Mouse (Mus musculus) MEL (cell line): ENCODE measurements around the gene Gm10428. TPM values are rescaled to one million over a fixed set of nuclear protein-coding genes. Genes with fewer than 3 reads are reported as not detected.

Experiments used
- DNase-seq: peaks from one replicate; pipeline ENCODE4 v3.0.0; 2011; ENCODE audit warnings: low read depth, low spot score
- H3K27ac ChIP-seq: 2 replicates; pipeline ENCODE4 v1.5.1; 2012; ENCODE audit warnings: low read depth, mild to moderate bottlenecking, control low read depth, low read length, moderate library complexity; ENCODE audit not compliant: control insufficient read depth
- H3K27me3 ChIP-seq, 2 experiments: fragments of 150-350 bp in 1 of 2; sonication (generic) in 1 of 2; 2 replicates each; pipeline ENCODE4 v1.6.1; 2012; ENCODE audit warnings: low read length in 2 of 2, mild to moderate bottlenecking in 2 of 2, improper control_type of control experiment in 1 of 2, moderate library complexity in 1 of 2; ENCODE audit not compliant: insufficient read depth in 2 of 2, control insufficient read depth in 1 of 2
- H3K36me3 ChIP-seq, 2 experiments: 2 replicates each; pipeline ENCODE4 v1.6.1; 2012 to 2014; ENCODE audit warnings: low read length in 2 of 2, improper control_type of control experiment in 1 of 2, inconsistent platforms in 1 of 2, mild to moderate bottlenecking in 1 of 2; ENCODE audit not compliant: insufficient read depth in 2 of 2, control insufficient read depth in 1 of 2
- H3K4me1 ChIP-seq, 2 experiments: fragments of 150-350 bp in 1 of 2; sonication (generic) in 1 of 2; 2 replicates each; pipeline ENCODE4 v1.6.1; 2012; ENCODE audit warnings: low read length in 2 of 2, improper control_type of control experiment in 1 of 2, mild to moderate bottlenecking in 1 of 2; ENCODE audit not compliant: insufficient read depth in 2 of 2, control insufficient read depth in 1 of 2
- H3K4me3 ChIP-seq, 2 experiments: fragments of 150-350 bp in 1 of 2; sonication (generic) in 1 of 2; 2 replicates each; pipeline ENCODE4 v1.5.1; 2012; ENCODE audit warnings: low read depth in 2 of 2, low read length in 2 of 2, mild to moderate bottlenecking in 2 of 2, moderate library complexity in 2 of 2, control low read depth in 1 of 2, improper control_type of control experiment in 1 of 2; ENCODE audit not compliant: control insufficient read depth in 1 of 2, insufficient read depth in 1 of 2
- H3K79me2 ChIP-seq: 2 replicates; pipeline ENCODE4 v1.6.1; 2012; ENCODE audit warnings: mild to moderate bottlenecking, low read length, moderate library complexity; ENCODE audit not compliant: control insufficient read depth, poor library complexity, insufficient read depth
- H3K9ac ChIP-seq: 2 replicates; pipeline ENCODE4 v1.6.1; 2012; ENCODE audit warnings: low read depth, mild to moderate bottlenecking, control low read depth, low read length, moderate library complexity; ENCODE audit not compliant: control insufficient read depth, poor library complexity, severe bottlenecking
- H3K9me3 ChIP-seq: fragments of 150-350 bp; sonication (generic); replicated peaks from 2 replicates; pipeline ENCODE4 v1.6.1; 2012; ENCODE audit warnings: mild to moderate bottlenecking, low read length, improper control_type of control experiment, moderate library complexity; ENCODE audit not compliant: insufficient read depth
- CHD1 ChIP-seq: IDR thresholded peaks from 2 replicates; pipeline ENCODE4 v1.6.1; 2012; ENCODE audit warnings: low read depth, mild to moderate bottlenecking, inconsistent platforms, low read length, improper control_type of control experiment
- CHD2 ChIP-seq: IDR thresholded peaks from 2 replicates; pipeline ENCODE4 v1.6.1; 2011; ENCODE audit warnings: low read length, improper control_type of control experiment
- CTCF ChIP-seq, 3 experiments: IDR thresholded peaks in 2 of 3; conservative IDR thresholded peaks in 1 of 3; 2 replicates each; pipeline ENCODE4 v1.5.1; 2011 to 2012; ENCODE audit warnings: low read length in 3 of 3, low read depth in 2 of 3, mild to moderate bottlenecking in 2 of 3, improper control_type of control experiment in 1 of 3, inconsistent platforms in 1 of 3, mixed read lengths in 1 of 3, moderate library complexity in 1 of 3; ENCODE audit not compliant: control insufficient read depth in 1 of 3, insufficient read depth in 1 of 3, poor library complexity in 1 of 3, severe bottlenecking in 1 of 3
- ELF1 ChIP-seq: IDR thresholded peaks from 2 replicates; pipeline ENCODE4 v1.6.1; 2014; ENCODE audit warnings: low read depth, mild to moderate bottlenecking, inconsistent platforms, low read length, improper control_type of control experiment, moderate library complexity
- EP300 ChIP-seq, 2 experiments: IDR thresholded peaks; 2 replicates each; pipeline ENCODE4 v1.6.1; 2011; ENCODE audit warnings: improper control_type of control experiment in 2 of 2, low read length in 2 of 2, low read depth in 1 of 2, mild to moderate bottlenecking in 1 of 2
- GABPA ChIP-seq: IDR thresholded peaks from 2 replicates; pipeline ENCODE4 v1.6.1; 2012; ENCODE audit warnings: low read depth, mild to moderate bottlenecking, inconsistent platforms, low read length, improper control_type of control experiment, moderate library complexity
- HCFC1 ChIP-seq: IDR thresholded peaks from 2 replicates; pipeline ENCODE4 v1.6.1; 2012; ENCODE audit warnings: low read depth, mild to moderate bottlenecking, inconsistent platforms, low read length, improper control_type of control experiment, moderate library complexity
- KAT2A ChIP-seq: conservative IDR thresholded peaks from 2 replicates; pipeline ENCODE4 v1.6.1; 2012; ENCODE audit warnings: low read depth, low read length, improper control_type of control experiment, inconsistent platforms
- MXI1 ChIP-seq: IDR thresholded peaks from 2 replicates; pipeline ENCODE4 v1.6.1; 2011; ENCODE audit warnings: mild to moderate bottlenecking, low read depth, low read length, improper control_type of control experiment
- MYB ChIP-seq: IDR thresholded peaks from 2 replicates; pipeline ENCODE4 v1.6.1; 2011; ENCODE audit warnings: mild to moderate bottlenecking, low read depth, low read length, improper control_type of control experiment
- MYC ChIP-seq: IDR thresholded peaks from 2 replicates; pipeline ENCODE4 v1.6.1; 2011; ENCODE audit warnings: low read depth, mild to moderate bottlenecking, low read length, improper control_type of control experiment, moderate library complexity
- NELFE ChIP-seq: IDR thresholded peaks from 2 replicates; pipeline ENCODE4 v1.6.1; 2011; ENCODE audit warnings: low read depth, low read length, improper control_type of control experiment
- POLR2A ChIP-seq, 2 experiments: IDR thresholded peaks; 2 replicates each; pipeline ENCODE4 v1.6.1; 2011 to 2012; ENCODE audit warnings: low read length in 2 of 2, mild to moderate bottlenecking in 2 of 2, control low read depth in 1 of 2, improper control_type of control experiment in 1 of 2, low read depth in 1 of 2, moderate library complexity in 1 of 2; ENCODE audit not compliant: control insufficient read depth in 1 of 2, insufficient read depth in 1 of 2, poor library complexity in 1 of 2
- POLR2AphosphoS2 ChIP-seq: IDR thresholded peaks from 2 replicates; pipeline ENCODE4 v1.6.1; 2011; ENCODE audit warnings: low read length, improper control_type of control experiment
- POLR2AphosphoS5 ChIP-seq: IDR thresholded peaks from 2 replicates; pipeline ENCODE4 v1.6.1; 2012; ENCODE audit warnings: low read depth, borderline replicate concordance, mild to moderate bottlenecking, inconsistent platforms, low read length, moderate library complexity, mixed read lengths
- RAD21 ChIP-seq: IDR thresholded peaks from 2 replicates; pipeline ENCODE4 v1.6.1; 2011; ENCODE audit warnings: mild to moderate bottlenecking, low read depth, low read length, improper control_type of control experiment
- SMC3 ChIP-seq: IDR thresholded peaks from 2 replicates; pipeline ENCODE4 v1.6.1; 2011; ENCODE audit warnings: low read depth, low read length, improper control_type of control experiment
- TAL1 ChIP-seq: IDR thresholded peaks from 2 replicates; pipeline ENCODE4 v1.6.1; 2012; ENCODE audit warnings: mild to moderate bottlenecking, inconsistent platforms, low read length, moderate library complexity, mixed read lengths
- TBP ChIP-seq: IDR thresholded peaks from 2 replicates; pipeline ENCODE4 v1.8.0; 2011; ENCODE audit warnings: low read depth, low read length, improper control_type of control experiment
- USF1 ChIP-seq: IDR thresholded peaks from 2 replicates; pipeline ENCODE4 v1.6.1; 2014; ENCODE audit warnings: low read depth, mild to moderate bottlenecking, inconsistent platforms, low read length, improper control_type of control experiment, moderate library complexity
- ZNF384 ChIP-seq: IDR thresholded peaks from 2 replicates; pipeline ENCODE4 v1.6.1; 2012; ENCODE audit warnings: low read depth, mild to moderate bottlenecking, inconsistent platforms, low read length, improper control_type of control experiment
- polyA plus RNA-seq, 2 experiments: library from polyadenylated mRNA; stranded (reverse) in 1 of 2; unstranded in 1 of 2; fragments of >175 nt in 1 of 2; fragments of >200 nt in 1 of 2; gene quantifications; 2 replicates each; pipeline versions ENCODE4 v1.2.1 to v1.2.4; 2012; ENCODE audit warnings: low replicate concordance in 2 of 2, low read depth in 1 of 2; ENCODE audit not compliant: insufficient read length in 2 of 2, insufficient read depth in 1 of 2, missing spikeins in 1 of 2
- total RNA-seq: library from RNA; depleted of rRNA; stranded (reverse); fragments of 300-350 nt; gene quantifications from 2 replicates; pipeline ENCODE4 v1.2.3, GENCODE M21; 2012

Gm10428 gene
- total and polyA plus RNA-seq, 3 experiments = not detected

DNA sequence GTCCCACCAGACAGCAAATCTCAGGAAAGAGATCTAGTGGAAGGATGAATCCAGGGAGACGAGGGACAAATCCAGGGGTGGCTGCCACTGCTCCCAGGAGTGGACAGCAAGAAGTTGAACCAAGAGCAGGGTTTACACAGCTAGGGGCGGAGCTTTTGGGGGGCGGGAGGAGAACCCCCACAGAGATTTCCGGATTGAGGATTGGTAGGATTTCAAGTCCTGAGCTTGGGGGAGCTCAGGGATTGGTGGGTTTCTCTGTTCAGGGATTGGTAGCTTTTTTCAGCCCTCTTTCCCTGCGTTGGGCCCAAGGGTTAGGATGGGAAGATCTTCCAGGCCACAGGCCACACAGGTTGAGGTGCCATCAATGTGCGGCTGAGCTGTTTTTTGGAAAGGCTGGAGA lies 5.0 kb downstream of the Gm10428 start (continued):
- no peak for TF ChIP-seq POLR2AphosphoS2
- TF ChIP-seq CHD1 = no peak

DNA sequence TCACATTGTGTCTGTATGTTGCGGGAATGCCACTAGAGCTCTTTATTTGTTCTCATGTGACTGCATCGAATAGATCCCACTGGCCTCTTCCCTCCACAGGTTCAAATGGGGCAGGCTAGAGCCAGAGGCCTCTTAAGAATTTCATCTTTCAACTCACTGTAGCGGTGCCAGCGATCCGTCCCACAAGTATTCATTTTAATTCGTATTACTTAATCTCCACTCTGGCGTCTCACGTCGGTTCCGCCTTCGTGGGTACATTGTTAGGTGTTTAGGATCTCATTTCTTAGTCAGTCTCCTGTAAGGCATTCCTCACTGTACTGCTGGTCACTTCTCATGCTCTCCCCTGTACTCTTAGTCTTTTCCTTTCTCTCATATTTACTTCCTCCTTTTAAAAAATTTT lies 5.6 kb downstream of the Gm10428 start:
- H3K79me2 ChIP-seq = no peaks in the 10 kb centered on the region
- TF ChIP-seq KAT2A = no peak
- no peak for TF ChIP-seq POLR2AphosphoS2
- no peak for TF ChIP-seq CHD1
- H3K9ac ChIP-seq = no peak overlapping the region
- no peaks in the 10 kb centered on the region for H3K36me3 ChIP-seq
- DNase-seq = no peak
- H3K27me3 ChIP-seq = no peaks in the 10 kb centered on the region
- H3K27ac ChIP-seq = no peak overlapping the region
- H3K9me3 ChIP-seq = no peaks in the 10 kb centered on the region
- H3K4me3 ChIP-seq = no peak overlapping the region
- no peaks in the 10 kb centered on the region for H3K4me1 ChIP-seq

DNA sequence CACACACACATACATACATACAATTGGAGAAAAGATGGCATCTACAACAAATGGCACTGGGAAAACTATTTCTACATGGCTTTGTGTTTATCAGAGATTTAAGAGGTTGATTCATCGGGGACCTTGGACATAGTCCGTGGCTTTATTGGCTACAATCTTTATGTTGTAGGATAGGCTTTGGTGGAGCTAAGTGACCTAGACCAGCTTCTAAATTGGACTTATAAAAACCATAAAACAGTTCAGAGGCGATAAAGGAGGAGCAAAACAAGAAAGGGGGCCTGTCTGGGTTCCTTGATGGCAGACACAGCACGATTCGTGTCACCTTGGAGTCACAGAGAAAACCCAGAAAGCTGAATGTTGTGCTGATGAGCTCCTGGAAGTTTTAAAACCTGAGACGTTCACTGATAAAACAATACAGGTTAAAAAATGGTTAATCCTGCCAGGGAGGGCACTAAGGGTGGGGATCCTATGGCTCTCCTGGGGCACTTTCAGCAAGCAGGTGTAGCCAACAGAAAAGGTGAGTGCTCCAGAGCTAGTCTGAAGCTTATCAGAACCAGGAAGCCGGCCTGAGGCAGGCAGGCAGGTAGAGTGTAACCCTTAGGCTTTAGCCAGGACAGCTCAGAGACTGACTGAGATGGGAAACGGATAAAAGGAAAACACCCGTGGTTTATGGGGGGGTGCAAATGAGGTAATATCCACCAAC lies 8.0 kb downstream of the Gm10428 start:
- Histone ChIP-seq H3K4me1 (no peaks in the 10 kb centered on the region), H3K27me3 (0 out of 4 replicates have a peak, but pooled peaks cover 0 to 1% of the 10 kb centered on the region in 2 experiments), H3K9me3 (no peaks in the 10 kb centered on the region), H3K4me3 (no peak overlapping the region), H3K36me3 (no peaks in the 10 kb centered on the region), H3K79me2 (no peaks in the 10 kb centered on the region), H3K27ac (no peak overlapping the region), H3K9ac (no peak overlapping the region)
- TF ChIP-seq EP300 (IDR thresholded peaks at IDR 0.05; ENCODE audit: low read depth in 1 of 2, low read length in 2 of 2) (no peak), CHD2 (no peak), POLR2AphosphoS5 (no peak), MYC (no peak), ELF1 (no peak), SMC3 (no peak), MYB (no peak), TBP (no peak), GABPA (no peak), RAD21 (no peak), TAL1 (no peak), ZNF384 (no peak), HCFC1 (no peak), USF1 (no peak), KAT2A (no peak), CTCF (IDR thresholded peaks at IDR 0.05 in 2 of 3, conservative IDR thresholded peaks at IDR 0.05 in 1 of 3; ENCODE audit: control insufficient read depth in 1 of 3, insufficient read depth in 1 of 3, low read depth in 2 of 3, low read length in 3 of 3, poor library complexity in 1 of 3, severe bottlenecking in 1 of 3) (no peak), NELFE (no peak), MXI1 (no peak), POLR2A (IDR thresholded peaks at IDR 0.05; ENCODE audit: control insufficient read depth in 1 of 2, insufficient read depth in 1 of 2, low read depth in 1 of 2, low read length in 2 of 2, poor library complexity in 1 of 2) (no peak)
- DNase-seq = no peak
